Mouse (Mus musculus): ENCODE results near the gene Ephx1. TPM values are rescaled to one million over a fixed set of nuclear protein-coding genes. Genes with fewer than 3 reads are reported as not detected.

Gene Ephx1
- polyA plus RNA-seq, 1 experiment from 2014 or later = 11.3 TPM

- Histone ChIP-seq H3K4me1 (ENCODE audit: control insufficient read depth, low read depth, low read length) (no peaks in the 10 kb centered on the region; the same call in none of the 2 replicates), H3K27me3 (ENCODE audit: control insufficient read depth, insufficient read depth, low read depth, low read length) (no peaks in the 10 kb centered on the region), H3K9me3 (replicated peaks; ENCODE audit: control insufficient read depth, low read length) (no peaks in the 10 kb centered on the region), H3K9ac (ENCODE audit: low read depth, low read length) (no peak overlapping the region), H3K4me2 (ENCODE audit: low read depth, low read length) (no peak overlapping the region), H3K27ac (ENCODE audit: low read length) (no peak overlapping the region), H3K36me3 (ENCODE audit: control insufficient read depth, insufficient read depth) (no peaks in the 10 kb centered on the region), H3K4me3 (ENCODE audit: low read depth, low read length) (no peak overlapping the region)
- 76% methylated on average over 2 of the region's 2 CpGs for WGBS (ENCODE audit: insufficient replicate concordance)
- ATAC-seq (ENCODE audit: low read depth) = no peak
These were observed 12.4 kb downstream of the Ephx1 start for GRCm38 (mm10) chr1:181008266-181008665.

DNA sequence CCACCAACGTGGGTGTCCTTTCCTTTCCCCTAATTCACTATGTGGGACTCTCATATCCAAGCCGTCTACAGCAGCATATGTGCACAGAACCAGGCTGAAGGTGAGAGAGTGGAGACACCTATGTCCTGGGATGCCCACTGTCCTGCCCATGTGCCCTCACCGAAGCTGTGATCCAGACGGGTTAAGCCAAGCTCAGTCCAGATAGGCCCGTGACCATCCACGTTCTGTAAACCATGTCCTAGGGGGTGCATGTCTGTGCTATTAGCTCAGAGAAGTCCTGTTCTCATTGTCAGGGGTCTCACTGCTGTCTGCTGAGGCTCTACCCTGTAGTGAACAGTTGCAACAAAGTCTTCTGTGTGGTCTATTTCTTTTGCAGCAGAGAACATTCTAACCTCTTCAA, 12.9 kb downstream of the Ephx1 start:
- 71% methylated on average over 6 of the region's 6 CpGs for WGBS (ENCODE audit: insufficient replicate concordance)
- Histone ChIP-seq H3K36me3 (ENCODE audit: control insufficient read depth, insufficient read depth) (no peaks in the 10 kb centered on the region), H3K27me3 (ENCODE audit: control insufficient read depth, insufficient read depth, low read depth, low read length) (no peaks in the 10 kb centered on the region), H3K9ac (ENCODE audit: low read depth, low read length) (no peak overlapping the region), H3K4me3 (ENCODE audit: low read depth, low read length) (no peak overlapping the region), H3K27ac (ENCODE audit: low read length) (no peak overlapping the region), H3K4me1 (ENCODE audit: control insufficient read depth, low read depth, low read length) (no peaks in the 10 kb centered on the region; the same call in none of the 2 replicates), H3K9me3 (replicated peaks; ENCODE audit: control insufficient read depth, low read length) (no peaks in the 10 kb centered on the region), H3K4me2 (ENCODE audit: low read depth, low read length) (no peak overlapping the region)
- no peak for ATAC-seq (ENCODE audit: low read depth)

GRCm38 (mm10) chr1:181005331-181005730, 15.4 kb downstream of the Ephx1 start:
- Histone ChIP-seq H3K36me3 (ENCODE audit: control insufficient read depth, insufficient read depth) (no peaks in the 10 kb centered on the region), H3K4me1 (ENCODE audit: control insufficient read depth, low read depth, low read length) (peaks cover 3% of the 10 kb centered on the region), H3K4me2 (ENCODE audit: low read depth, low read length) (no peak overlapping the region), H3K4me3 (ENCODE audit: low read depth, low read length) (no peak overlapping the region), H3K27ac (ENCODE audit: low read length) (no peak overlapping the region), H3K9me3 (replicated peaks; ENCODE audit: control insufficient read depth, low read length) (no peaks in the 10 kb centered on the region), H3K9ac (ENCODE audit: low read depth, low read length) (no peak overlapping the region), H3K27me3 (ENCODE audit: control insufficient read depth, insufficient read depth, low read depth, low read length) (no peaks in the 10 kb centered on the region)
- ATAC-seq (ENCODE audit: low read depth) = peak; percentile 58
- WGBS (ENCODE audit: insufficient replicate concordance) = 50% methylated on average over 8 of the region's 8 CpGs

DNA sequence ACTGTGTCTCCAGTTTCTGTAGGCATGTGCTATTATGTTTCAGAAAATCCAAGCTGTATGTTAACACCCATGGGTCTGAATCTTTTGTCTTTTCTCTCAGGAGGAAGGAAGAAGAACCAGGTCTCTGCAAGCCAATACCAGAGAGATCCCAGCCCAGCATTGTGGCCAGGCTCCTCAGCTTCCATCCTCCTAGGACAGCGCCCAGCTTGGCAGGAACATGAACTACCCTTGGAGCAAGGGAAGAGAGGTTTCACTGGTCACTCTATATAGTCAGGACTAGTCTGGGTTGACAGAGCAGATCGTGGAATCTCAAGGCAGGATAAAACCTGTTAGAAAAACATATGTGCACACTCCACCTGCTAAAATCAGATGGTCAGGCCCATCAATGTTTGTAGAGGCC, 16.9 kb downstream of the Ephx1 start:
- H3K4me2 ChIP-seq (ENCODE audit: low read depth, low read length) = no peak overlapping the region
- H3K9ac ChIP-seq (ENCODE audit: low read depth, low read length) = no peak overlapping the region
- no peak overlapping the region for H3K4me3 ChIP-seq (ENCODE audit: low read depth, low read length)
- H3K36me3 ChIP-seq (ENCODE audit: control insufficient read depth, insufficient read depth) = no peaks in the 10 kb centered on the region
- no peaks in the 10 kb centered on the region for H3K27me3 ChIP-seq (ENCODE audit: control insufficient read depth, insufficient read depth, low read depth, low read length)
- no peaks in the 10 kb centered on the region for H3K9me3 ChIP-seq (replicated peaks; ENCODE audit: control insufficient read depth, low read length)
- peaks cover 5% of the 10 kb centered on the region for H3K4me1 ChIP-seq (ENCODE audit: control insufficient read depth, low read depth, low read length)
- no peak overlapping the region for H3K27ac ChIP-seq (ENCODE audit: low read length)
- 50% methylated on average over 2 of the region's 2 CpGs for WGBS (ENCODE audit: insufficient replicate concordance)
- ATAC-seq (ENCODE audit: low read depth) = no peak

- H3K4me3 ChIP-seq (ENCODE audit: low read depth, low read length) = no peak overlapping the region
- WGBS (ENCODE audit: insufficient replicate concordance) = 47% methylated on average over 3 of the region's 3 CpGs
- H3K27me3 ChIP-seq (ENCODE audit: control insufficient read depth, insufficient read depth, low read depth, low read length) = no peaks in the 10 kb centered on the region
- no peak for ATAC-seq (ENCODE audit: low read depth)
- no peak overlapping the region for H3K9ac ChIP-seq (ENCODE audit: low read depth, low read length)
- H3K27ac ChIP-seq (ENCODE audit: low read length) = no peak overlapping the region
- no peaks in the 10 kb centered on the region for H3K9me3 ChIP-seq (replicated peaks; ENCODE audit: control insufficient read depth, low read length)
- H3K4me2 ChIP-seq (ENCODE audit: low read depth, low read length) = no peak overlapping the region
- no peaks in the 10 kb centered on the region for H3K36me3 ChIP-seq (ENCODE audit: control insufficient read depth, insufficient read depth)
- peaks cover 5% of the 10 kb centered on the region for H3K4me1 ChIP-seq (ENCODE audit: control insufficient read depth, low read depth, low read length)
These were observed 19.1 kb downstream of the Ephx1 start for GRCm38 (mm10) chr1:181001621-181002020.

GRCm38 (mm10) chr1:181001217-181001616, 19.5 kb downstream of the Ephx1 start:
- H3K4me3 ChIP-seq (ENCODE audit: low read depth, low read length) = no peak overlapping the region
- no peaks in the 10 kb centered on the region for H3K9me3 ChIP-seq (replicated peaks; ENCODE audit: control insufficient read depth, low read length)
- H3K4me1 ChIP-seq (ENCODE audit: control insufficient read depth, low read depth, low read length) = peaks cover 5% of the 10 kb centered on the region
- H3K36me3 ChIP-seq (ENCODE audit: control insufficient read depth, insufficient read depth) = no peaks in the 10 kb centered on the region
- no peak overlapping the region for H3K27ac ChIP-seq (ENCODE audit: low read length)
- H3K4me2 ChIP-seq (ENCODE audit: low read depth, low read length) = no peak overlapping the region
- no peaks in the 10 kb centered on the region for H3K27me3 ChIP-seq (ENCODE audit: control insufficient read depth, insufficient read depth, low read depth, low read length)
- ATAC-seq (ENCODE audit: low read depth) = no peak
- 53% methylated on average over 3 of the region's 3 CpGs for WGBS (ENCODE audit: insufficient replicate concordance)
- H3K9ac ChIP-seq (ENCODE audit: low read depth, low read length) = no peak overlapping the region

DNA sequence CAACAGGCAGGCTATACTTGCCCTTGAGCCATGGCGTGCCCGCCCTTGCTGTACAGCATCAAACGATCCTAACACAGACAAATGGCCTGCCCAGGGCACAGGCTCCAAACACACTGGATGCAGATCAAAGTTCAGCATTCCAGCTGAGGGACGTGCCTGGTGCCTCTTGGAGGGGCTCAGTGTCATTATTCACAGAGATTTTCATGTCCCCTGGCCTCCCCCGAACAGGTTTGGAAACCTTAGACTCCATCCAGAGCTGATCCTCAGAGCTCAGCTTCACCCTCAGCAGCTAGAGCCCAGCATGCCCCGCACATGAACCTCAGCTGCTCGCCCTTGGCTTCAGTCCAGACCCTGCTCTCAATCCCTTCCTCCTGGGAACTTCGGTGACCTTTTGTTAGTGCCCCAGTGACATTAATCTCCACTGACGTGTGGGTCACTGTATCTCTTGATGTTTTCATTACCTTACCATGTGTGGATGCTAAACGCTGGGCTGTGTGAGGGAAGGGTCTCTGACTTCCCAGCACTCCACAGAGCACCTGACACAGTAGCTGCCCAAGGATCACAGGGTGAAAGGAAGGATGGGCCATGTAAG, 20.1 kb downstream of the Ephx1 start:
- Histone ChIP-seq H3K4me2 (ENCODE audit: low read depth, low read length) (no peak overlapping the region), H3K36me3 (ENCODE audit: control insufficient read depth, insufficient read depth) (no peaks in the 10 kb centered on the region), H3K4me1 (ENCODE audit: control insufficient read depth, low read depth, low read length) (peaks cover 5% of the 10 kb centered on the region), H3K9ac (ENCODE audit: low read depth, low read length) (no peak overlapping the region; the same call in 1 of the 2 replicates), H3K27me3 (ENCODE audit: control insufficient read depth, insufficient read depth, low read depth, low read length) (no peaks in the 10 kb centered on the region), H3K9me3 (replicated peaks; ENCODE audit: control insufficient read depth, low read length) (no peaks in the 10 kb centered on the region), H3K27ac (ENCODE audit: low read length) (no peak overlapping the region), H3K4me3 (ENCODE audit: low read depth, low read length) (no peak overlapping the region)
- WGBS (ENCODE audit: insufficient replicate concordance) = 46% methylated on average over 10 of the region's 10 CpGs
- peak; percentile 53 for ATAC-seq (ENCODE audit: low read depth)

GRCm38 (mm10) chr1:180992142-180992541, 28.6 kb downstream of the Ephx1 start:
- H3K9me3 ChIP-seq (replicated peaks; ENCODE audit: control insufficient read depth, low read length) = no peaks in the 10 kb centered on the region
- H3K9ac ChIP-seq (ENCODE audit: low read depth, low read length) = no peak overlapping the region
- WGBS (ENCODE audit: insufficient replicate concordance) = 44% methylated on average over 3 of the region's 3 CpGs
- no peak overlapping the region for H3K4me2 ChIP-seq (ENCODE audit: low read depth, low read length)
- H3K36me3 ChIP-seq (ENCODE audit: control insufficient read depth, insufficient read depth) = no peaks in the 10 kb centered on the region
- no peaks in the 10 kb centered on the region for H3K27me3 ChIP-seq (ENCODE audit: control insufficient read depth, insufficient read depth, low read depth, low read length)
- H3K4me1 ChIP-seq (ENCODE audit: control insufficient read depth, low read depth, low read length) = no peaks in the 10 kb centered on the region
- no peak overlapping the region for H3K27ac ChIP-seq (ENCODE audit: low read length)
- no peak overlapping the region for H3K4me3 ChIP-seq (ENCODE audit: low read depth, low read length)
- no peak; the same call in 1 of the 2 replicates for ATAC-seq (ENCODE audit: low read depth)

DNA sequence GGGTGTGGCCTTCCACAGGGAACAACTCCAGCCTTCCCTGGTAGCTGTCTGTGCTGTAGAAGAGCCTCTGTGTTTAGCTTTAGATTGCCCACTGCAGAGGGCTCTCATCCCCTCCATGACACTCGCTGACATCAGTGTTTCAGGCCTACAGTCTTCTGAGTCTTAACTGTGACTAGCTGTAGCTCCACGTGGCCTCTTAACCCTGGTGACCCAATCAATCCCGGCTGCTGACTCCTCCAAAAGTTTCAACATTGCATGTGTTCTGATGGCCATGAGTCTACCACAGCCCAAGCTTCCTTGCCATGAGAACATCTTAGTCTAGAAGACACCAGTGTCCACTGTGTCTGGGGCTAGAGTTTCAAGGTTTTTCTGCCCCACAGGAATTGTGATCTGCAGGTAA, 30.0 kb downstream of the Ephx1 start:
- Histone ChIP-seq H3K4me1 (ENCODE audit: control insufficient read depth, low read depth, low read length) (no peaks in the 10 kb centered on the region), H3K27ac (ENCODE audit: low read length) (no peak overlapping the region), H3K9me3 (replicated peaks; ENCODE audit: control insufficient read depth, low read length) (0 out of 2 replicates have a peak, but pooled peaks cover 3% of the 10 kb centered on the region), H3K4me2 (ENCODE audit: low read depth, low read length) (no peak overlapping the region), H3K9ac (ENCODE audit: low read depth, low read length) (no peak overlapping the region), H3K27me3 (ENCODE audit: control insufficient read depth, insufficient read depth, low read depth, low read length) (no peaks in the 10 kb centered on the region), H3K36me3 (ENCODE audit: control insufficient read depth, insufficient read depth) (no peaks in the 10 kb centered on the region), H3K4me3 (ENCODE audit: low read depth, low read length) (no peak overlapping the region)
- 29% methylated on average over 3 of the region's 3 CpGs for WGBS (ENCODE audit: insufficient replicate concordance)
- ATAC-seq (ENCODE audit: low read depth) = no peak

All from liver, embryonic 16.5 days (tissue).